In the genomic region with DNA sequence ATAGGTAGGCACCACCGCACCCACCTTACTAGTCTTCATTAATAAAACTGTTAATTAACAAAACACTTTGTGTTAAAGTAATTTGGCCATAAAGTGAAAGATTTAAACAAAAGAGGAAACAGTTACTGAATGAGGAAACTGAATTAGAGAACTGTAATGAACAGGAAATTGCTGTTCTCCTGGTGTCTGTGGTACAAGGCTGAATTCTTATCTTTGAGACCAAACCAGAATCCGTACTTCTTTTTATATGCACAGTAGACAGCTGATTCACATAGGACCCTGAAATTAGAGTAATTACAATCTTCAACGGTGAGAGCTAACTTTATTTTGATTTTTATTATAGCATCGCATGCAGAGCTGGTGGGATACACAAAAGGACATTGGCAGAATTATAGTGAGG, we compare ENCODE assay signal across 37 mouse cellular contexts. TPM values are rescaled to one million over a fixed set of nuclear protein-coding genes. Genes with fewer than 3 reads are reported as not detected.
DNase-seq lines count a peak whose midpoint lies in the region; ATAC-seq lines count a peak whose summit lies in the region.
"Had no signal": no experiment of that assay in that cellular context is flagged by ENCODE, and none has a peak within 500 bp of the region (broad histone marks: within the 10 kb centered on the region; RNA-seq: fewer than 3 reads in every experiment).

No protein-coding gene starts in this region.

- ATAC-seq in heart, embryonic 11.5 days (replicated peaks; ENCODE audit: insufficient number of reproducible peaks, low FRiP score, low TSS enrichment) = no peak
- peak; percentile 91 for ATAC-seq in common myeloid progenitor, adult 5-6 weeks (replicated peaks; ENCODE audit: low read depth, poor library complexity, severe bottlenecking)
- peak; percentile 72 for ATAC-seq in megakaryocyte progenitor cell, adult 5-6 weeks (replicated peaks; ENCODE audit: poor library complexity)
- ATAC-seq in midbrain, embryonic 16.5 days = no peak
- ATAC-seq: activated CD4-positive, CD25-positive, alpha-beta regulatory T cell, adult 4 months; forebrain, embryonic 15.5 days; intestine, postnatal 0 days; lung, postnatal 0 days had no signal

- WGBS in heart, embryonic 11.5 days (ENCODE audit: insufficient replicate concordance) = 86% methylated on average over 4 of the region's 4 CpGs
- 90% methylated on average over 4 of the region's 4 CpGs for WGBS in midbrain, embryonic 16.5 days

- peaks cover 2% of the 10 kb centered on the region for H3K36me3 ChIP-seq in heart, embryonic 11.5 days (ENCODE audit: control insufficient read depth, insufficient read depth, low read length)
- peaks cover 20% of the 10 kb centered on the region for H3K36me3 ChIP-seq in midbrain, embryonic 16.5 days (ENCODE audit: control insufficient read depth, insufficient read depth, low read length)

- H3K9me3 ChIP-seq in heart, embryonic 11.5 days (replicated peaks; ENCODE audit: control insufficient read depth, low read length) = no peaks in the 10 kb centered on the region
- H3K9me3 ChIP-seq in midbrain, embryonic 16.5 days (replicated peaks; ENCODE audit: control insufficient read depth, low read length, poor library complexity, severe bottlenecking) = no peaks in the 10 kb centered on the region
- H3K9me3 ChIP-seq: embryonic facial prominence, embryonic 13.5 days; forebrain, embryonic 10.5 days; forebrain, embryonic 15.5 days; limb, embryonic 10.5 days; limb, embryonic 15.5 days; liver, embryonic 13.5 days; megakaryocyte, embryonic 14.5 days; midbrain, embryonic 12.5 days; neural tube, embryonic 15.5 days had no signal

- no peaks in the 10 kb centered on the region for H3K4me1 ChIP-seq in heart, embryonic 11.5 days (ENCODE audit: control insufficient read depth, insufficient read depth, low read length)
- no peaks in the 10 kb centered on the region for H3K4me1 ChIP-seq in midbrain, embryonic 16.5 days (ENCODE audit: control insufficient read depth, insufficient read depth, low read length)
- H3K4me1 ChIP-seq: forebrain, embryonic 10.5 days; forebrain, embryonic 15.5 days; limb, embryonic 10.5 days; limb, embryonic 15.5 days; liver, embryonic 13.5 days; midbrain, embryonic 12.5 days; neural tube, embryonic 15.5 days had no signal

- H3K27me3 ChIP-seq in heart, embryonic 11.5 days (ENCODE audit: control insufficient read depth, insufficient read depth, low read length) = no peaks in the 10 kb centered on the region
- no peaks in the 10 kb centered on the region for H3K27me3 ChIP-seq in midbrain, embryonic 16.5 days (ENCODE audit: control insufficient read depth, insufficient read depth, low read depth, low read length)
- H3K27me3 ChIP-seq: embryonic facial prominence, embryonic 13.5 days; forebrain, embryonic 15.5 days; limb, embryonic 15.5 days; liver, embryonic 13.5 days; megakaryocyte, embryonic 14.5 days; midbrain, embryonic 12.5 days; neural tube, embryonic 15.5 days had no signal

- no peak overlapping the region for H3K9ac ChIP-seq in heart, embryonic 11.5 days (ENCODE audit: low read depth, low read length)
- no peak overlapping the region for H3K9ac ChIP-seq in midbrain, embryonic 16.5 days (ENCODE audit: low read depth, low read length)
- H3K9ac ChIP-seq: embryonic facial prominence, embryonic 13.5 days; forebrain, embryonic 15.5 days; limb, embryonic 15.5 days; liver, embryonic 13.5 days; midbrain, embryonic 12.5 days; neural tube, embryonic 15.5 days had no signal

- no peak overlapping the region for H3K27ac ChIP-seq in heart, embryonic 11.5 days (ENCODE audit: low read depth, low read length)
- no peak overlapping the region for H3K27ac ChIP-seq in midbrain, embryonic 16.5 days (ENCODE audit: low read length)
- H3K27ac ChIP-seq: embryonic facial prominence, embryonic 13.5 days; forebrain, embryonic 10.5 days; forebrain, embryonic 15.5 days; limb, embryonic 10.5 days; limb, embryonic 15.5 days; liver, embryonic 13.5 days; midbrain, embryonic 12.5 days; neural tube, embryonic 15.5 days had no signal

- no peak overlapping the region for H3K4me3 ChIP-seq in heart, embryonic 11.5 days (ENCODE audit: low read depth, low read length)
- no peak overlapping the region for H3K4me3 ChIP-seq in midbrain, embryonic 16.5 days (ENCODE audit: low read depth, low read length)
- H3K4me3 ChIP-seq: embryonic facial prominence, embryonic 13.5 days; forebrain, embryonic 10.5 days; forebrain, embryonic 15.5 days; limb, embryonic 10.5 days; limb, embryonic 15.5 days; liver, embryonic 13.5 days; megakaryocyte, embryonic 14.5 days; midbrain, embryonic 12.5 days; neural tube, embryonic 15.5 days had no signal

- peak; percentile 22 for DNase-seq in heart, adult 11 months
- no peak for DNase-seq in urinary bladder, postnatal 36 days (ENCODE audit: low spot score in 2 of 2)
- DNase-seq in embryo, embryonic 11 days = no peak
- DNase-seq: adrenal gland, adult 2 months; cerebellum, adult 8-10 months; cerebellum, postnatal 36 days; gastrocnemius, postnatal 36 days; heart, postnatal 14 days; kidney, adult 9 months; kidney, postnatal 10 days; layer of hippocampus, adult 9-11 months; liver, embryonic 13.5 days; lung, adult 18-20 months; right cerebral cortex, adult 18-20 months; spleen, adult 18-20 months had no signal

- no peak overlapping the region for H3K4me2 ChIP-seq in heart, embryonic 11.5 days
- H3K4me2 ChIP-seq in midbrain, embryonic 16.5 days (ENCODE audit: low read length) = no peak overlapping the region
- H3K4me2 ChIP-seq: embryonic facial prominence, embryonic 13.5 days; forebrain, embryonic 15.5 days; limb, embryonic 15.5 days; liver, embryonic 13.5 days; midbrain, embryonic 12.5 days; neural tube, embryonic 15.5 days had no signal

RNA-seq across cellular contexts. Expression of a gene that starts 25.3 kb away (rescaled TPM):
- 27.7 and 33.7 TPM in 2 replicates for polyA plus RNA-seq in heart, embryonic 11.5 days (2014; fragmentation: Nextera tagmentation; extraction: Ambion mirVana)
- total RNA-seq in common myeloid progenitor, adult 5-6 weeks (2017) = 48.8 and 49.0 TPM in 2 replicates
- total RNA-seq in megakaryocyte progenitor cell, adult 5-6 weeks (2015) = 40.9 and 45.2 TPM in 2 replicates
- total RNA-seq in megakaryocyte progenitor cell, adult 5-6 weeks (2017) = 59.6 and 66.2 TPM in 2 replicates
- 62.9 and 66.9 TPM in 2 replicates for polyA plus RNA-seq in midbrain, embryonic 16.5 days (2015; fragmentation: Nextera tagmentation; extraction: Ambion mirVana)

RNA-seq across cellular contexts. Expression of a gene that starts 39.1 kb away (rescaled TPM):
- polyA plus RNA-seq in heart, embryonic 11.5 days (2014; fragmentation: Nextera tagmentation; extraction: Ambion mirVana) = 50.6 and 55.3 TPM in 2 replicates
- total RNA-seq in common myeloid progenitor, adult 5-6 weeks (2017) = 91.7 and 118 TPM in 2 replicates
- 78.5 and 89.2 TPM in 2 replicates for total RNA-seq in megakaryocyte progenitor cell, adult 5-6 weeks (2015)
- 97.0 and 110 TPM in 2 replicates for total RNA-seq in megakaryocyte progenitor cell, adult 5-6 weeks (2017)
- polyA plus RNA-seq in midbrain, embryonic 16.5 days (2015; fragmentation: Nextera tagmentation; extraction: Ambion mirVana) = 58.0 and 58.2 TPM in 2 replicates

RNA-seq across cellular contexts. Expression of a gene that starts 39.1 kb away (rescaled TPM):
- polyA plus RNA-seq in heart, embryonic 11.5 days (2014; fragmentation: Nextera tagmentation; extraction: Ambion mirVana) = 0.07 TPM in 1 of 2 replicates, not detected in the other
- not detected in 2 replicates for total RNA-seq in common myeloid progenitor, adult 5-6 weeks (2017)
- not detected in 2 replicates for total RNA-seq in megakaryocyte progenitor cell, adult 5-6 weeks (2015)
- not detected in 2 replicates for total RNA-seq in megakaryocyte progenitor cell, adult 5-6 weeks (2017)
- 0.10 and 0.11 TPM in 2 replicates for polyA plus RNA-seq in midbrain, embryonic 16.5 days (2015; fragmentation: Nextera tagmentation; extraction: Ambion mirVana)
- total RNA-seq: adrenal gland, adult 2 months; adrenal gland, postnatal 4 days; gastrocnemius, adult 18-20 months; gastrocnemius, postnatal 36 days had no signal
- polyA plus RNA-seq: adrenal gland, adult 2 months; embryonic facial prominence, embryonic 13.5 days; forebrain, embryonic 10.5 days; heart, embryonic 14.5 days; hindbrain, embryonic 11.5 days; intestine, postnatal 0 days; large intestine, adult 2 months; limb, embryonic 10.5 days; limb, embryonic 15.5 days; liver, embryonic 13.5 days; lung, postnatal 0 days; midbrain, embryonic 12.5 days; stomach, embryonic 14.5 days; thymus, postnatal 0 days had no signal

Comparison
In these comparisons a context has a peak if more than half of its experiments do, and no peak if none do; other contexts are left out.
1. ATAC-seq: peak in common myeloid progenitor, adult 5-6 weeks (single experiment) and megakaryocyte progenitor cell, adult 5-6 weeks (single experiment); none in heart, embryonic 11.5 days (single experiment) and midbrain, embryonic 16.5 days (single experiment).